Mouse (Mus musculus) midbrain, embryonic 12.5 days (tissue): Measurements from ENCODE around the gene Lep. TPM values are rescaled to one million over a fixed set of nuclear protein-coding genes. Genes with fewer than 3 reads are reported as not detected.

Experiments used
- ATAC-seq: fragments of 200-750 bp; cut with Nextera tagmentation; 2 replicates; pipeline ENCODE4 v1.8.0; 2017; ENCODE audit warnings: low read depth, moderate TSS enrichment, moderate library complexity; ENCODE audit not compliant: low FRiP score
- H3K27ac ChIP-seq: fragments of 300-500 bp; sonication (generic); replicated peaks from 2 replicates; pipeline ENCODE4 v1.5.1; 2016; ENCODE audit warnings: mild to moderate bottlenecking
- H3K27me3 ChIP-seq: fragments of 300-500 bp; sonication (generic); 2 replicates; pipeline ENCODE4 v1.6.1; 2016; ENCODE audit warnings: mild to moderate bottlenecking
- H3K36me3 ChIP-seq: fragments of 300-500 bp; sonication (generic); 2 replicates; pipeline ENCODE4 v1.6.1; 2016
- H3K4me1 ChIP-seq: fragments of 300-500 bp; sonication (generic); 2 replicates; pipeline ENCODE4 v1.6.1; 2016
- H3K4me2 ChIP-seq: fragments of 300-500 bp; sonication (generic); replicated peaks from 2 replicates; pipeline ENCODE4 v1.6.1; 2016; ENCODE audit warnings: mild to moderate bottlenecking, moderate library complexity
- H3K4me3 ChIP-seq: fragments of 300-500 bp; sonication (generic); 2 replicates; pipeline ENCODE4 v1.5.1; 2016; ENCODE audit warnings: mild to moderate bottlenecking
- H3K9ac ChIP-seq: fragments of 300-500 bp; sonication (generic); replicated peaks from 2 replicates; pipeline ENCODE4 v1.6.1; 2016; ENCODE audit warnings: mild to moderate bottlenecking, moderate library complexity
- H3K9me3 ChIP-seq: fragments of 300-500 bp; sonication (generic); 2 replicates; pipeline ENCODE4 v1.6.1; 2016; ENCODE audit warnings: mild to moderate bottlenecking
- WGBS: fragments of 180-500 bp; shearing (Covaris S2); methylation state at CpG from one replicate; pipeline ENCODE4 v1.1.7; 2016; 5-methylcytosine and 5-hydroxymethylcytosine counted together
- polyA plus RNA-seq: library from polyadenylated mRNA; unstranded; fragments of >200 nt; fragmentation: Nextera tagmentation; extraction: Ambion mirVana; gene quantifications from 2 replicates; pipeline ENCODE4 v1.2.1, GENCODE M21; 2016

The Lep gene
- not detected in 2 replicates for polyA plus RNA-seq

DNA sequence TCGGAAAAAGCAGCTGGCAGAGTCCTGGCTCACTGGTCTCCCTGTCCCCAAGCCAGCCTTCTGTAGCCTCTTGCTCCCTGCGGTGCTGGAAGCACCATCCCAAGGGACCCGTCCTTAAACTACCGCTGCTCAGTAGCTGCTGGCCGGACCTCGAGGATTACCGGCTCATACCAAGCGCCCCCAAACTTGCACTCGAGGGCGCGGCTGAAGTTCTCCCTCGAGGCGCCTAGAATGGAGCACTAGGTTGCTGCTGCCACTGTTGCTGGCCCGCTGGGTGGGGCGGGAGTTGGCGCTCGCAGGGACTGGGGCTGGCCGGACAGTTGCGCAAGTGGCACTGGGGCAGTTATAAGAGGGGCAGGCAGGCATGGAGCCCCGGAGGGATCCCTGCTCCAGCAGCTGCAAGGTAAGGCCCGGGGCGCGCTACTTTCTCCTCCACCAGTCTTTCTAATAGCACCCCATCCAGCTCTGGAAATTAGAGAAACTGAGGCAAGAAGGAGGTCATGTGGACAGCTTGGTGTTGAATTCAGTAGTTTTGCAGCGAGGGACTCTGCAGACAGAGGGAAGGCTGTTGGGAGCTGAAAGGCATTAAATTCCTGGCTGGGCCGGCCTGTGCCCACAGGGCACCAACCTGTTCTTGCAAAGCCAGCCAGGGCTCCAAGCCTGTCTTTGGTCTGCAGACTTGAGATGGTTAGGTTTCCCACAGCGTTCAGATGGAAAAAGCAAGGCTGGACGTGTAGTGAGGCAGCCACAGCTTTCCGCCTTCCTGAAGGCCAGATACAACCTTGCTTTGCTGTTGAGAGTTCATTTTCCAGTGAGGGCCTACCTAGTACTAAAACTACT lies at the start of gene Lep:
Gene Lep (plus strand): TSS at position 375 of the 840 bp plus-strand sequence.
- no peaks in the 10 kb centered on the region for H3K9me3 ChIP-seq
- no peaks in the 10 kb centered on the region for H3K4me1 ChIP-seq
- no peak for ATAC-seq
- no peak within 1 kb of the TSS for H3K9ac ChIP-seq
- WGBS, result 71% methylated on average over 28 of the region's 28 CpGs
- no peaks in the 10 kb centered on the region for H3K36me3 ChIP-seq
- H3K4me3 ChIP-seq, result no peak within 1 kb of the TSS
- H3K27ac ChIP-seq, result no peak within 1 kb of the TSS
- H3K4me2 ChIP-seq, result no peak within 1 kb of the TSS
- no peaks in the 10 kb centered on the region for H3K27me3 ChIP-seq

- 87% methylated on average over 5 of the region's 5 CpGs for WGBS
- Histone ChIP-seq H3K4me3 (no peak overlapping the region), H3K27ac (no peak overlapping the region), H3K27me3 (peaks cover 10% of the 10 kb centered on the region; the same call in 1 of the 2 replicates), H3K9ac (no peak overlapping the region), H3K4me1 (peaks cover 1% of the 10 kb centered on the region), H3K9me3 (no peaks in the 10 kb centered on the region), H3K4me2 (no peak overlapping the region), H3K36me3 (no peaks in the 10 kb centered on the region)
- no peak for ATAC-seq
These were observed 48.4 kb upstream of the Lep start for GRCm38 (mm10) chr6:29011651-29012050.

GRCm38 (mm10) chr6:29013216-29013615 lies 46.8 kb upstream of the Lep start:
- Histone ChIP-seq H3K27ac (no peak overlapping the region), H3K9ac (no peak overlapping the region), H3K9me3 (no peaks in the 10 kb centered on the region), H3K27me3 (peaks cover 17% of the 10 kb centered on the region; the same call in 1 of the 2 replicates), H3K4me2 (no peak overlapping the region), H3K4me1 (peaks cover 12% of the 10 kb centered on the region), H3K36me3 (no peaks in the 10 kb centered on the region), H3K4me3 (no peak overlapping the region)
- 94% methylated on average over 6 of the region's 6 CpGs for WGBS
- no peak for ATAC-seq

GRCm38 (mm10) chr6:29016891-29017412 lies 43.1 kb upstream of the Lep start:
- H3K36me3 ChIP-seq, result no peaks in the 10 kb centered on the region
- H3K27ac ChIP-seq, result peak overlapping the region; percentile 54
- peak overlapping the region; percentile 28; the same call in 1 of the 2 replicates for H3K9ac ChIP-seq
- peaks cover 32% of the 10 kb centered on the region for H3K27me3 ChIP-seq
- H3K4me1 ChIP-seq, result peaks cover 17% of the 10 kb centered on the region
- peak; percentile 78 for ATAC-seq
- H3K4me2 ChIP-seq, result peak overlapping the region; percentile 57
- WGBS, result under 1% methylated on average over 16 of the region's 16 CpGs
- H3K9me3 ChIP-seq, result no peaks in the 10 kb centered on the region
- peak overlapping the region; percentile 27 for H3K4me3 ChIP-seq

- Histone ChIP-seq H3K9ac (no peak overlapping the region), H3K36me3 (no peaks in the 10 kb centered on the region), H3K4me1 (peaks cover 23% of the 10 kb centered on the region), H3K9me3 (no peaks in the 10 kb centered on the region), H3K4me3 (no peak overlapping the region), H3K4me2 (no peak overlapping the region), H3K27ac (no peak overlapping the region), H3K27me3 (peaks cover 52% of the 10 kb centered on the region)
- 64% methylated on average over 18 of the region's 18 CpGs for WGBS
- no peak for ATAC-seq
These were observed 40.0 kb upstream of the Lep start for GRCm38 (mm10) chr6:29019756-29020720.

GRCm38 (mm10) chr6:29020937-29021336 lies 39.1 kb upstream of the Lep start:
- no peak overlapping the region for H3K4me2 ChIP-seq
- H3K9me3 ChIP-seq, result no peaks in the 10 kb centered on the region
- peaks cover 56% of the 10 kb centered on the region for H3K27me3 ChIP-seq
- H3K4me3 ChIP-seq, result no peak overlapping the region
- H3K4me1 ChIP-seq, result peaks cover 23% of the 10 kb centered on the region
- H3K9ac ChIP-seq, result no peak overlapping the region
- no peak overlapping the region for H3K27ac ChIP-seq
- no peak for ATAC-seq
- WGBS, result 78% methylated on average over 5 of the region's 5 CpGs
- H3K36me3 ChIP-seq, result no peaks in the 10 kb centered on the region

GRCm38 (mm10) chr6:29021501-29021900 lies 38.5 kb upstream of the Lep start:
- Histone ChIP-seq H3K36me3 (no peaks in the 10 kb centered on the region), H3K9me3 (no peaks in the 10 kb centered on the region), H3K27me3 (peaks cover 51% of the 10 kb centered on the region), H3K4me3 (no peak overlapping the region), H3K4me1 (peaks cover 25% of the 10 kb centered on the region), H3K4me2 (no peak overlapping the region), H3K9ac (no peak overlapping the region), H3K27ac (no peak overlapping the region)
- no peak for ATAC-seq
- 54% methylated on average over 6 of the region's 6 CpGs for WGBS

- H3K27ac ChIP-seq, result no peak overlapping the region
- ATAC-seq, result no peak
- 70% methylated on average over 5 of the region's 5 CpGs for WGBS
- H3K4me2 ChIP-seq, result no peak overlapping the region
- H3K27me3 ChIP-seq, result peaks cover 54% of the 10 kb centered on the region
- peaks cover 24% of the 10 kb centered on the region for H3K4me1 ChIP-seq
- no peak overlapping the region for H3K9ac ChIP-seq
- H3K36me3 ChIP-seq, result no peaks in the 10 kb centered on the region
- H3K4me3 ChIP-seq, result no peak overlapping the region
- H3K9me3 ChIP-seq, result no peaks in the 10 kb centered on the region
These were observed 37.9 kb upstream of the Lep start for GRCm38 (mm10) chr6:29022115-29022514.

GRCm38 (mm10) chr6:29023206-29023967 lies 36.6 kb upstream of the Lep start:
- Histone ChIP-seq H3K4me1 (peaks cover 19% of the 10 kb centered on the region), H3K27me3 (peaks cover 45% of the 10 kb centered on the region), H3K9me3 (no peaks in the 10 kb centered on the region), H3K4me3 (no peak overlapping the region), H3K36me3 (no peaks in the 10 kb centered on the region), H3K4me2 (peak overlapping the region; percentile 41), H3K27ac (no peak overlapping the region), H3K9ac (no peak overlapping the region)
- peak; percentile 36 for ATAC-seq
- 35% methylated on average over 18 of the region's 18 CpGs for WGBS

DNA sequence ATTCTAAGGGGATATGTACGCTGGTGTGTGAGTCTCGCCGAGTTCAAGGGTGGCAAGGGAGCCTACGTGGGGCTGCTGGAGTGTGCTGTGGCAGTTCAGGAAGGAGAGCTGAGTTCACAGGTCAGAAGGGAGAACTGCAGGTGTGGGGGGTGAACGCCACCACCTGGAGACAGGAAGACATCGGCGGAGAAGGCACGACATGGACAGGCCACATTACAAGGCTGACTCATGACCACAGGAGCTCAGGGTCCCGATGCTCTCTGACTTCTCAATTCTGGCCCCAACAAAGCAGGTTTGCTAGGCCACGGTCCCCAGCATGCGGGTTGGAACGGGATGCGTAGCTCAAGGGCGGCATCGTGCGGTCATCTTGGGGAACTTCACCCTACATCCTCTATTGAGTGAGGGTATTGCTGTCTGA lies 36.0 kb upstream of the Lep start:
- Histone ChIP-seq H3K36me3 (no peaks in the 10 kb centered on the region), H3K9ac (peak overlapping the region; percentile 21; the same call in 1 of the 2 replicates), H3K4me3 (no peak overlapping the region), H3K27me3 (peaks cover 43% of the 10 kb centered on the region), H3K27ac (no peak overlapping the region), H3K4me2 (peak overlapping the region; percentile 41), H3K4me1 (peaks cover 19% of the 10 kb centered on the region), H3K9me3 (no peaks in the 10 kb centered on the region)
- 6% methylated on average over 16 of the region's 16 CpGs for WGBS
- ATAC-seq, result peak; percentile 74

- no peaks in the 10 kb centered on the region for H3K9me3 ChIP-seq
- no peak overlapping the region for H3K9ac ChIP-seq
- no peak overlapping the region for H3K4me3 ChIP-seq
- ATAC-seq, result no peak
- no peak overlapping the region for H3K27ac ChIP-seq
- WGBS, result 37% methylated on average over 12 of the region's 12 CpGs
- no peak overlapping the region for H3K4me2 ChIP-seq
- peaks cover 13% of the 10 kb centered on the region for H3K4me1 ChIP-seq
- peaks cover 42% of the 10 kb centered on the region for H3K27me3 ChIP-seq
- H3K36me3 ChIP-seq, result no peaks in the 10 kb centered on the region
These were observed 34.1 kb upstream of the Lep start for GRCm38 (mm10) chr6:29025796-29026482.
